Comparison of ENCODE assay signal across 17 mouse cellular contexts in the genomic region with DNA sequence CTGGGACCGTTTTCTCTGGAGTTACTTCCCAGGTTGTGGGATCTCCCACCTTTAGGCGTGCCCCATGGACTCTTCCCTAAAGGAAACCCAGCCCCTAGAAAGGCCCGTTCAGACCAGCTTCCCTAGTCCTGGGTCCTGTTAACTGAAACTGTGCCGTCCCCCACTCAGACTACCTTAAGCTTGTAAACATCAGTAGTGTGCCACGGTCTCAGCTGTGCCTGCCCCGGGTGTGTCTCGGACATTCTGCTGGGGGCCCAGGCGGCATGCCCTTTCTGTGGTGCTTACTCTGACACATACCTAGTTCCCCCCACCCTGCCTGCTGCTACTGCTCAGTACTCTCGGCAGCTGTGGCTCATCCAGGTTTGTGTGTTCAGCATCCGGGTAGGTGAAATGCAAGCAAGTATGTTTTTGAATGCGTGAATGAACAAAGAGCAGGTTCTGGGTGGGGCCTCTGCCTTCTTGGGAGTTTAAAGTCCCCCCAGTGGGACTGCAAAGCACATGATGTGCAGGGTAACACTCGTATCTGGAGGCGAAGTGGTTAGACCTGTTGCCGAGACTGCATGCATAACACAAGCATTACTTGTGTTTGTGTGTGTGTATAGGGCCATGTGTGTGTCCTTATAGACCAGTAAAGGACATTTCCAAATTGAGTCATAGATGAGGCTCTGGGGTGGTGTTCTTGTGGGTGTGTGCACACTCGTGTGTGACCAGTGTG.
DNase-seq lines count a peak whose midpoint lies in the region; ATAC-seq and TF ChIP-seq lines count a peak whose summit lies in the region.
"Had no signal": no experiment of that assay in that cellular context is flagged by ENCODE, and none has a peak within 500 bp of the region (broad histone marks: within the 10 kb centered on the region; RNA-seq: fewer than 3 reads in every experiment).

No protein-coding gene starts in this region.

- ATAC-seq in heart, embryonic 14.5 days (ENCODE audit: insufficient number of reproducible peaks, insufficient read depth, low FRiP score, low read depth) = no peak
- ATAC-seq in midbrain, embryonic 12.5 days (ENCODE audit: low FRiP score, low read depth) = no peak
- ATAC-seq in midbrain, embryonic 11.5 days (ENCODE audit: low FRiP score) = no peak
- ATAC-seq in intestine, embryonic 16.5 days = peak; percentile 29; the same call in 1 of the 2 replicates
- no peak for ATAC-seq in stomach, embryonic 15.5 days (ENCODE audit: insufficient read depth, low FRiP score, low read depth)
- ATAC-seq in liver, postnatal 0 days = no peak
- ATAC-seq: activated CD4-positive, CD25-positive, alpha-beta regulatory T cell, adult 4 months; liver, embryonic 12.5 days had no signal

- 74% methylated on average over 15 of the region's 15 CpGs for WGBS in heart, embryonic 14.5 days
- WGBS in midbrain, embryonic 12.5 days = 87% methylated on average over 15 of the region's 15 CpGs
- 91% methylated on average over 15 of the region's 15 CpGs for WGBS in midbrain, embryonic 11.5 days
- 59% methylated on average over 15 of the region's 15 CpGs for WGBS in intestine, embryonic 16.5 days
- 66% methylated on average over 15 of the region's 15 CpGs for WGBS in stomach, embryonic 15.5 days
- WGBS in liver, postnatal 0 days (ENCODE audit: insufficient replicate concordance) = 65% methylated on average over 15 of the region's 15 CpGs

- no peaks in the 10 kb centered on the region for H3K9me3 ChIP-seq in heart, embryonic 14.5 days (ENCODE audit: control insufficient read depth, low read length)
- H3K9me3 ChIP-seq in midbrain, embryonic 12.5 days = no peaks in the 10 kb centered on the region
- no peaks in the 10 kb centered on the region for H3K9me3 ChIP-seq in midbrain, embryonic 11.5 days (ENCODE audit: control insufficient read depth, low read length)
- H3K9me3 ChIP-seq in intestine, embryonic 16.5 days (ENCODE audit: control insufficient read depth, low read length) = no peaks in the 10 kb centered on the region
- H3K9me3 ChIP-seq in stomach, embryonic 15.5 days = no peaks in the 10 kb centered on the region
- H3K9me3 ChIP-seq in liver, postnatal 0 days (ENCODE audit: low read length) = no peaks in the 10 kb centered on the region
- H3K9me3 ChIP-seq: liver, embryonic 12.5 days; neural tube, embryonic 12.5 days had no signal

- H3K4me1 ChIP-seq in heart, embryonic 14.5 days (ENCODE audit: control insufficient read depth in 2 of 2, insufficient read depth in 2 of 2, low read length in 2 of 2) = peaks cover 30 to 73% of the 10 kb centered on the region in 2 experiments
- peaks cover 69% of the 10 kb centered on the region for H3K4me1 ChIP-seq in midbrain, embryonic 12.5 days
- H3K4me1 ChIP-seq in midbrain, embryonic 11.5 days (ENCODE audit: control insufficient read depth, insufficient read depth, low read length) = peaks cover 26% of the 10 kb centered on the region
- peaks cover 51% of the 10 kb centered on the region for H3K4me1 ChIP-seq in intestine, embryonic 16.5 days (ENCODE audit: control insufficient read depth, insufficient read depth, low read length)
- peaks cover 16% of the 10 kb centered on the region for H3K4me1 ChIP-seq in stomach, embryonic 15.5 days
- H3K4me1 ChIP-seq in liver, postnatal 0 days (ENCODE audit: insufficient read depth) = peaks cover 25% of the 10 kb centered on the region

- intact Hi-C loops in heart, postnatal 25 days (cut with DNase I) = no loop called here

- DNase-seq in heart, postnatal 25 days (ENCODE audit: low spot score) = no peak
- DNase-seq in midbrain, embryonic 11.5 days (ENCODE audit: low spot score, missing footprints) = no peak
- no peak for DNase-seq in thymus, postnatal 10 days (ENCODE audit: low spot score in 2 of 2)
- no peak for DNase-seq in liver, postnatal 0 days
- DNase-seq: cerebellum, adult 11 months; heart, postnatal 14 days; kidney, adult 11 months; lung, postnatal 10 days; spleen, adult 18-20 months; thymus, adult 18-20 months had no signal

- no peak for TF ChIP-seq CTCF in liver, postnatal 0 days (IDR thresholded peaks at IDR 0.05; ENCODE audit: low read depth)

- no peak overlapping the region for H3K4me2 ChIP-seq in heart, embryonic 14.5 days (ENCODE audit: low read length)
- H3K4me2 ChIP-seq in midbrain, embryonic 12.5 days (replicated peaks) = no peak overlapping the region
- no peak overlapping the region for H3K4me2 ChIP-seq in midbrain, embryonic 11.5 days
- H3K4me2 ChIP-seq in intestine, embryonic 16.5 days (ENCODE audit: low read depth, low read length) = no peak overlapping the region
- H3K4me2 ChIP-seq in stomach, embryonic 15.5 days = no peak overlapping the region; the same call in 1 of the 2 replicates
- no peak overlapping the region for H3K4me2 ChIP-seq in liver, postnatal 0 days (ENCODE audit: low read depth, low read length)
- H3K4me2 ChIP-seq: liver, embryonic 12.5 days; neural tube, embryonic 12.5 days had no signal

- TF ChIP-seq EP300 in liver, postnatal 0 days (IDR thresholded peaks at IDR 0.05; ENCODE audit: low read depth) = no peak

- no peaks in the 10 kb centered on the region for H3K27me3 ChIP-seq in heart, embryonic 14.5 days (ENCODE audit: control insufficient read depth, insufficient read depth, low read length)
- no peaks in the 10 kb centered on the region for H3K27me3 ChIP-seq in midbrain, embryonic 12.5 days
- H3K27me3 ChIP-seq in midbrain, embryonic 11.5 days (ENCODE audit: control insufficient read depth, insufficient read depth, low read length) = no peaks in the 10 kb centered on the region
- H3K27me3 ChIP-seq in intestine, embryonic 16.5 days (replicated peaks; ENCODE audit: control insufficient read depth, insufficient read depth, low read length) = no peaks in the 10 kb centered on the region
- no peaks in the 10 kb centered on the region for H3K27me3 ChIP-seq in stomach, embryonic 15.5 days (replicated peaks)
- H3K27me3 ChIP-seq in liver, postnatal 0 days (ENCODE audit: insufficient read depth, low read length) = no peaks in the 10 kb centered on the region
- H3K27me3 ChIP-seq: liver, embryonic 12.5 days; neural tube, embryonic 12.5 days had no signal

- H3K9ac ChIP-seq in heart, embryonic 14.5 days (ENCODE audit: low read length) = peak overlapping the region; percentile 7; the same call in 1 of the 2 replicates
- no peak overlapping the region for H3K9ac ChIP-seq in midbrain, embryonic 12.5 days (replicated peaks)
- no peak overlapping the region for H3K9ac ChIP-seq in midbrain, embryonic 11.5 days (ENCODE audit: low read length)
- H3K9ac ChIP-seq in intestine, embryonic 16.5 days (ENCODE audit: low read depth, low read length) = no peak overlapping the region; the same call in 1 of the 2 replicates
- no peak overlapping the region for H3K9ac ChIP-seq in stomach, embryonic 15.5 days
- no peak overlapping the region for H3K9ac ChIP-seq in liver, postnatal 0 days (replicated peaks)
- H3K9ac ChIP-seq: liver, embryonic 12.5 days; neural tube, embryonic 12.5 days had no signal

- no peak overlapping the region for H3K4me3 ChIP-seq in heart, embryonic 14.5 days (ENCODE audit: control insufficient read depth in 1 of 2, insufficient read depth in 1 of 2, low read depth in 1 of 2, low read length in 2 of 2)
- no peak overlapping the region for H3K4me3 ChIP-seq in midbrain, embryonic 12.5 days
- H3K4me3 ChIP-seq in midbrain, embryonic 11.5 days (ENCODE audit: low read depth, low read length) = no peak overlapping the region
- H3K4me3 ChIP-seq in intestine, embryonic 16.5 days (ENCODE audit: low read length) = no peak overlapping the region
- no peak overlapping the region for H3K4me3 ChIP-seq in stomach, embryonic 15.5 days (replicated peaks)
- H3K4me3 ChIP-seq in liver, postnatal 0 days (ENCODE audit: low read depth, low read length) = no peak overlapping the region
- H3K4me3 ChIP-seq: liver, embryonic 12.5 days; neural tube, embryonic 12.5 days had no signal

- no peak overlapping the region for H3K27ac ChIP-seq in heart, embryonic 14.5 days (replicated peaks in 1 of 2; ENCODE audit: control insufficient read depth in 1 of 2, insufficient read depth in 1 of 2, low read depth in 2 of 2, low read length in 2 of 2)
- peak overlapping the region; percentile 1; the same call in 1 of the 2 replicates for H3K27ac ChIP-seq in midbrain, embryonic 12.5 days (replicated peaks)
- H3K27ac ChIP-seq in midbrain, embryonic 11.5 days (ENCODE audit: low read depth, low read length) = no peak overlapping the region
- H3K27ac ChIP-seq in intestine, embryonic 16.5 days (ENCODE audit: low read length) = peak overlapping the region; percentile 50
- H3K27ac ChIP-seq in stomach, embryonic 15.5 days = peak overlapping the region; percentile 5; the same call in 1 of the 2 replicates
- no peak overlapping the region for H3K27ac ChIP-seq in liver, postnatal 0 days (ENCODE audit: low read depth)
- H3K27ac ChIP-seq: liver, embryonic 12.5 days; neural tube, embryonic 12.5 days had no signal

- peaks cover 35% of the 10 kb centered on the region for H3K36me3 ChIP-seq in heart, embryonic 14.5 days (ENCODE audit: control insufficient read depth, insufficient read depth, low read length)
- H3K36me3 ChIP-seq in midbrain, embryonic 12.5 days = peaks cover 48% of the 10 kb centered on the region
- H3K36me3 ChIP-seq in midbrain, embryonic 11.5 days (ENCODE audit: control insufficient read depth, insufficient read depth, low read length) = peaks cover 3% of the 10 kb centered on the region; the same call in 1 of the 2 replicates
- 0 out of 2 replicates have a peak, but pooled peaks cover 5% of the 10 kb centered on the region for H3K36me3 ChIP-seq in intestine, embryonic 16.5 days (ENCODE audit: control insufficient read depth, insufficient read depth, low read length)
- no peaks in the 10 kb centered on the region for H3K36me3 ChIP-seq in stomach, embryonic 15.5 days
- peaks cover 4% of the 10 kb centered on the region for H3K36me3 ChIP-seq in liver, postnatal 0 days (replicated peaks; ENCODE audit: insufficient read depth, low read length)

Comparison
In these comparisons a context has a peak if more than half of its experiments do, and no peak if none do; other contexts are left out.
1. H3K27ac ChIP-seq: peak in midbrain, embryonic 12.5 days (single experiment), intestine, embryonic 16.5 days (single experiment) and stomach, embryonic 15.5 days (single experiment); none in heart, embryonic 14.5 days (0 of 2), midbrain, embryonic 11.5 days (single experiment) and liver, postnatal 0 days (single experiment).